Mouse (Mus musculus) midbrain, postnatal 0 days (tissue): ENCODE measurements around the gene Uspl1. TPM values are rescaled to one million over a fixed set of nuclear protein-coding genes. Genes with fewer than 3 reads are reported as not detected.

ENCODE experiments used
- ATAC-seq: fragments of 200-750 bp; cut with Nextera tagmentation; 2 replicates; pipeline ENCODE4 v1.8.0; 2017; ENCODE audit warnings: moderate number of reproducible peaks, mild to moderate bottlenecking, moderate TSS enrichment, moderate library complexity; ENCODE audit not compliant: low FRiP score
- DNase-seq: peaks from one replicate; pipeline ENCODE4 v3.0.0-alpha.2; 2015; ENCODE audit warnings: low spot score
- H3K27ac ChIP-seq: fragments of 300-500 bp; sonication (generic); 2 replicates; pipeline ENCODE4 v1.5.1; 2014; ENCODE audit warnings: low read depth, mild to moderate bottlenecking, low read length, mixed read lengths
- H3K27me3 ChIP-seq: fragments of 300-500 bp; sonication (generic); 2 replicates; pipeline ENCODE4 v1.6.1; 2014; ENCODE audit warnings: low read length, control low read depth, mixed read lengths; ENCODE audit not compliant: insufficient read depth
- H3K36me3 ChIP-seq: fragments of 300-500 bp; sonication (generic); 2 replicates; pipeline ENCODE4 v1.6.1; 2014; ENCODE audit warnings: low read length, control low read depth, mixed read lengths; ENCODE audit not compliant: insufficient read depth
- H3K4me1 ChIP-seq: fragments of 300-500 bp; sonication (generic); 2 replicates; pipeline ENCODE4 v1.6.1; 2014; ENCODE audit warnings: mild to moderate bottlenecking, control low read depth, antibody characterized with exemption, low read length, mixed read lengths; ENCODE audit not compliant: insufficient read depth
- H3K4me2 ChIP-seq: fragments of 300-500 bp; sonication (generic); 2 replicates; pipeline ENCODE4 v1.6.1; 2014; ENCODE audit warnings: low read depth, mild to moderate bottlenecking, low read length, mixed read lengths; ENCODE audit not compliant: poor library complexity, severe bottlenecking
- H3K4me3 ChIP-seq: fragments of 300-500 bp; sonication (generic); 2 replicates; pipeline ENCODE4 v1.5.1; 2014; ENCODE audit warnings: low read depth, mild to moderate bottlenecking, low read length, moderate library complexity
- H3K9ac ChIP-seq: fragments of 300-500 bp; sonication (generic); replicated peaks from 2 replicates; pipeline ENCODE4 v1.6.1; 2014; ENCODE audit warnings: mild to moderate bottlenecking, low read length, moderate library complexity, mixed read lengths; ENCODE audit not compliant: poor library complexity, severe bottlenecking
- H3K9me3 ChIP-seq: fragments of 300-500 bp; sonication (generic); 2 replicates; pipeline ENCODE4 v1.6.1; 2016; ENCODE audit warnings: low read length, control low read depth
- CTCF ChIP-seq: IDR thresholded peaks from 2 replicates; pipeline ENCODE4 v1.5.1; 2016; ENCODE audit warnings: antibody characterized with exemption, mild to moderate bottlenecking
- WGBS: fragments of 180-500 bp; shearing (Covaris S2); extraction: QIAGEN DNeasy Blood & Tissue Kit; methylation state at CpG from one replicate; pipeline ENCODE4 v1.1.7; 2014; 5-methylcytosine and 5-hydroxymethylcytosine counted together
- polyA plus RNA-seq: library from polyadenylated mRNA; unstranded; fragments of >200 nt; fragmentation: Nextera tagmentation; extraction: Ambion mirVana; gene quantifications from 2 replicates; pipeline ENCODE4 v1.2.1, GENCODE M21; 2015
- total RNA-seq: library from RNA; depleted of rRNA; stranded (reverse); fragments of >200 nt; gene quantifications from 2 replicates; pipeline ENCODE4 v1.2.3, GENCODE M21; 2014

Uspl1 gene
- total and polyA plus RNA-seq, 2 experiments from 2014 or later: 47.0 to 48.1 TPM

DNA sequence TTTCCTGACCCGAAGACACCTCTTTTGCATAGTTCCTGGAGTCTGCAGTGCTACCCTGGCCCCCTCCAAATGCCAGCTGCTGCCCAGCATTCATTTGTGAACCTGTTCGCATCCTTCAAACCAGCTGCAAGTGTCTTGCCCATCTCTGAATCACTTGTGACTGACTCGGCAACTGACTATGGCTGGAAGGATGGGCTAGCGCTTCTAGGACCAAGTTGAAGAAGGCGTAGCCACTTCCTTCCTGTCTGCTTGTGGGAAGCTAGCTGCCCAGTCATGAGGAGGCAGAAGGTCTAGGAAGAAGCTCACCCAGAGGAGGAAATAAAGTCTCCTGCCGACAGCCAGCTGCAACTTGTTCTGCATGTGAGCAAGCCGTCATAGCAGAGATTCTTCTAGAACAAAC, 50.9 kb downstream of the Uspl1 start:
- H3K27me3 ChIP-seq: no peaks in the 10 kb centered on the region

DNA sequence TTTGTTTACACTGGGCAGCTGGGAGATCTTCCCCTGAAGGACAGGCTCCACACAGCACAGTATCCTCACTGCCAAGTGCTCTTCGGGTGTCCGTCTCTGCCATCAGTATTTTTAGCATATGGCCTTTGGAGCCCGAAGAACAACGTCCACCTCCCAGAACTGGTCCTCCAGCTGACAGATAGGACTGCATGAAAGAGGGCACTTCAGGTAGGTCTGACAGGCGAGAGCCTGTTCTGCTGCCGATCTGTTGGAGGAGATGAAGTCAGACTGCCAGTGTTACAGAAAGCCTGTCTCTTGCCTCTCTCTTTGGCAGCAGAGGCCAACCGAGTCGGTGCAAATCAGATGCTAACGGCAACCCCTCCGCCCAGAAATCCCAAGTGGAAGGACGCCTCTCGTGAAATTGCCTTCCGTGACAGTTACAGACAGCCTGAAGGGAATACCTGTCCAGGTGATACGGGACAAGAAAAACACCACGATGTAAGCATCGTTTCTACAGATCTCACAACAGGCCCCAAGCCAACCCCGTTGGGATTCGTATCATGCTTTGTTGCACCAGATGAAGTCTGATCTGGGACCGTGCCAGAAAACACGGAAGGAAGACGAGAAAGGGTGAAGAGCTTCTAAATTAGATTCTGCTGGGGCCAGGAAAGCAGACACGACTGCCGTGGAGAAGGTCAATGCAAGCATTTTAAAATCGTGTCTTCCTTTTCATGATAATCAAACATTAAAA, 53.2 kb downstream of the Uspl1 start:
- H3K4me3 ChIP-seq: no peak overlapping the region
- H3K4me2 ChIP-seq: no peak overlapping the region
- H3K27me3 ChIP-seq: no peaks in the 10 kb centered on the region
- WGBS: 79% methylated on average over 24 of the region's 24 CpGs
- DNase-seq: no peak
- no peaks in the 10 kb centered on the region for H3K9me3 ChIP-seq
- ATAC-seq: no peak
- no peak overlapping the region; the same call in 1 of the 2 replicates for H3K27ac ChIP-seq
- no peak overlapping the region for H3K9ac ChIP-seq
- H3K4me1 ChIP-seq: no peaks in the 10 kb centered on the region
- no peak for TF ChIP-seq CTCF
- H3K36me3 ChIP-seq: no peaks in the 10 kb centered on the region

More for the DNA sequence above, 50.9 kb downstream of the Uspl1 start:
- H3K9ac ChIP-seq: no peak overlapping the region
- no peak overlapping the region for H3K27ac ChIP-seq
- no peaks in the 10 kb centered on the region for H3K36me3 ChIP-seq
- no peaks in the 10 kb centered on the region for H3K9me3 ChIP-seq
- no peak for DNase-seq
- no peak for TF ChIP-seq CTCF
- ATAC-seq: no peak
- no peaks in the 10 kb centered on the region for H3K4me1 ChIP-seq
- WGBS: 88% methylated on average over 7 of the region's 7 CpGs
- H3K4me3 ChIP-seq: no peak overlapping the region
- no peak overlapping the region for H3K4me2 ChIP-seq

DNA sequence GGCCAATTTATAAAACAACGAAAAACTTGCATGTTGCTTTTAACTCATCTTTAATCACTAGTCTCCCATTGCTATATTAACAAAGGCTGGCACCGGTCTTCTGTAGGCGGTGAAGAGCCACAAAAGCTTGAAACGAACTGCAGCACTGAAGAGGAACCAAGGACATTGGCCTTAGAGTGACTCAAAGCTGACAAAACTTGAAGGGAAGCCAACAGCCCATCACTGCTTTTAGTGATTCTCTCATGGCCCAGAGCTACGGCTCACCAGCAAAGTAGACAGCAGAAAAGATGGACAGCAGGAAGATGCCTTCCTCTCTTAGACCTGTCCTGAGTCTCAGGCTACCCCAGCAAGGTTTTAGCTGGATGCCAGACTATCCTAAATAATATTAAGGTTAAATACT, 58.3 kb downstream of the Uspl1 start:
- WGBS: 88% methylated on average over 5 of the region's 5 CpGs
- no peak overlapping the region for H3K4me3 ChIP-seq
- TF ChIP-seq CTCF: no peak
- H3K9ac ChIP-seq: no peak overlapping the region
- DNase-seq (no peak), ATAC-seq (no peak)
- H3K27ac ChIP-seq: no peak overlapping the region
- H3K9me3 ChIP-seq: no peaks in the 10 kb centered on the region
- no peaks in the 10 kb centered on the region for H3K36me3 ChIP-seq
- H3K4me1 ChIP-seq: 0 out of 2 replicates have a peak, but pooled peaks cover 4% of the 10 kb centered on the region
- H3K27me3 ChIP-seq: no peaks in the 10 kb centered on the region
- H3K4me2 ChIP-seq: no peak overlapping the region

DNA sequence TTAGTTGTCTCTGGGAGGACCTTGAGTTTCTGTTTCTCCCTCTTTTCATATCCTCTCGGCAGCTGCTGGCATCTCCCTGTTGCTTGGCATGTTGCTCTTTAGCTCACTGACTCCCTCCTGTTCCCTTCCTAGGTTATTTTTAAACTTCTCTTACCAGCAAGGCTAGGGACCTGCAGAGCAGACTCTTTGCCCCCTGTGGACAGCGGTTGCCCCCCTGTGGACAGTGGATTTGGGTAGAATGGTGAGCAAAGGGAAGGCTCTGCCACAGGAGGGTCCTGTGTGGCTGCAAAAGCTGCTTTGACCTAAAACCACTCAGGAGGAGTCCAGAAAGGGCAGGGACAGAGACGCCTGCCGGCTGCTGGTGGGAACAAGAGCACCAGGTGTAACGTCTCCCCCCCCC, 58.9 kb downstream of the Uspl1 start:
- no peak overlapping the region for H3K9ac ChIP-seq
- H3K4me2 ChIP-seq: no peak overlapping the region
- H3K27ac ChIP-seq: no peak overlapping the region
- WGBS: 42% methylated on average over 5 of the region's 5 CpGs
- H3K36me3 ChIP-seq: no peaks in the 10 kb centered on the region
- no peaks in the 10 kb centered on the region for H3K27me3 ChIP-seq
- H3K9me3 ChIP-seq: no peaks in the 10 kb centered on the region
- no peak for TF ChIP-seq CTCF
- DNase-seq (no peak), ATAC-seq (no peak)
- 0 out of 2 replicates have a peak, but pooled peaks cover 4% of the 10 kb centered on the region for H3K4me1 ChIP-seq
- H3K4me3 ChIP-seq: no peak overlapping the region

DNA sequence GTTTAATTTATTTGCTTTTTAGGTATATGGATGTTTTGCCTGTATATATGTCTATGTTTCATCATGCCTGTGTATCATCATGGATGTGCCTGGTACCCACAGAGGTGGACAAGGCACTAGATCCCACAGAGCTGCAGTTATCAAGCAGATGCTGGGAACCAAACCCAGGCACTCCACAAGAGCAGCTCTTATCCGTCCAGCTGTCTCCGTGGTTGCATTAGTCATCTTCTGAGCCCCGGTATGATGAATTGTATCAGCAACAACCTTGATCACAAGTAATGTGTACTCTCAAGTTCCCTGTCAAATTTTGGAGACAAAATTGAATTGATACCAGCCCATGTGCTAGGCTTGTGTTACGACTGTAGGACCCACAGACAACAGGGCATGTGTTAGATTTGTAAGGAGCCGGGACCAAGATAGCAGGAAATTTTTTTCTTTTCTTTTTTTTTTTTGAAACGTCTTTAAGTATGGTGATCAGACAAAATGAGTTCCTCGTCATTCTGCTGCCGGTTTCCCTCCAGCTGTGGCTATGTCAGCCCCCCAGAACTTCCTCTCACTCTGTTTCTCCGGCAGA, 61.3 kb downstream of the Uspl1 start:
- no peak for TF ChIP-seq CTCF
- ATAC-seq: no peak
- Histone ChIP-seq H3K4me1 (0 out of 2 replicates have a peak, but pooled peaks cover 4% of the 10 kb centered on the region), H3K9ac (no peak overlapping the region), H3K27ac (no peak overlapping the region), H3K27me3 (no peaks in the 10 kb centered on the region), H3K4me3 (no peak overlapping the region), H3K4me2 (peak overlapping the region; percentile 29), H3K9me3 (no peaks in the 10 kb centered on the region), H3K36me3 (no peaks in the 10 kb centered on the region)
- DNase-seq: no peak
- WGBS: 61% methylated on average over 9 of the region's 9 CpGs

DNA sequence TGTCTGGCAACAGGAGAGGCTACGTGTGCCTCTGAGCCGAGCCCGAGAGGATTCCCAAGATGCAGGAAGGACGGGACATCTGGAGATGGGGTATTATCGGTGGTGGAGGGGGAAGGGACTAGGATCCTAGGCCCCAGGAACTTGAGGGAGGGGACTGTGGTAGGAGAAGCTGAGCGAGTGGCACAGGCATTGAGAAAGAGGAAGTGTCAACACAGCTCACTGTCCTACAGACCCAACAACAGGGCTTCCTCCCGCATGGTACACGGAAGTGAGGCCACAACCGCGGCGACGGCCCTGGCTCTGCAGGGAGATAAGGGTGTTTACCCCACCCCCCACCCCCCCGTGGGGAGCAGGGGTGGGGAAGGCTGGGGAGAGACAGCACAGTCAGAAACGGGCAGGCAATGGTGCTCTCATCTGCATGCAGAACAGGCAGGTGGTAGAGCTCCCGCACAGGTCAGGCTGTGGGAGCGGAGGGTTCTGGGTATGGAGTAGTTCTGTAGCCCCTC, 61.9 kb downstream of the Uspl1 start:
- no peak for TF ChIP-seq CTCF
- H3K4me1 ChIP-seq: 0 out of 2 replicates have a peak, but pooled peaks cover 4% of the 10 kb centered on the region
- DNase-seq: no peak
- no peaks in the 10 kb centered on the region for H3K9me3 ChIP-seq
- H3K4me2 ChIP-seq: peak overlapping the region; percentile 29
- H3K4me3 ChIP-seq: no peak overlapping the region
- ATAC-seq: peak; percentile 49; the same call in 1 of the 2 replicates
- no peaks in the 10 kb centered on the region for H3K36me3 ChIP-seq
- H3K27me3 ChIP-seq: no peaks in the 10 kb centered on the region
- H3K27ac ChIP-seq: no peak overlapping the region
- WGBS: 26% methylated on average over 16 of the region's 16 CpGs
- no peak overlapping the region for H3K9ac ChIP-seq
